Mouse (Mus musculus) mesoderm, embryonic 11.5 days (tissue): Measurements from ENCODE around the gene Sema6d.

Experiments used
- DNase-seq: peaks from one replicate; pipeline ENCODE4 v3.0.0-alpha.2; 2012; ENCODE audit warnings: low read depth, low spot score

The Sema6d gene

GRCm38 (mm10) chr2:124467429-124467828 is 377.7 kb downstream of the Sema6d start:
- DNase-seq, result no peak

GRCm38 (mm10) chr2:124470346-124471042 is 380.7 kb downstream of the Sema6d start:
- no peak for DNase-seq

GRCm38 (mm10) chr2:124472674-124473507 is 383.1 kb downstream of the Sema6d start:
- DNase-seq, result peak; percentile 18

- DNase-seq, result no peak
Measured at GRCm38 (mm10) chr2:124477904-124478303, 388.1 kb downstream of the Sema6d start.

- no peak for DNase-seq
Measured at GRCm38 (mm10) chr2:124478526-124478925, 388.8 kb downstream of the Sema6d start.

GRCm38 (mm10) chr2:124485761-124486160 is 396.0 kb downstream of the Sema6d start:
- no peak for DNase-seq

GRCm38 (mm10) chr2:124490010-124490801 is 400.4 kb downstream of the Sema6d start:
- no peak for DNase-seq

- no peak for DNase-seq
Measured at GRCm38 (mm10) chr2:124495751-124496150, 406.0 kb downstream of the Sema6d start.

- DNase-seq, result no peak
Measured at GRCm38 (mm10) chr2:124499670-124500069, 409.9 kb downstream of the Sema6d start.

GRCm38 (mm10) chr2:124505784-124506489 is 416.2 kb downstream of the Sema6d start:
- peak; percentile 68 for DNase-seq

- no peak for DNase-seq
Measured at GRCm38 (mm10) chr2:124507804-124508203, 418.0 kb downstream of the Sema6d start.

GRCm38 (mm10) chr2:124509479-124509878 is 419.7 kb downstream of the Sema6d start:
- no peak for DNase-seq

GRCm38 (mm10) chr2:124511826-124512225 is 422.1 kb downstream of the Sema6d start:
- DNase-seq, result no peak

GRCm38 (mm10) chr2:124522426-124522825 is 432.7 kb downstream of the Sema6d start:
- DNase-seq, result no peak

- DNase-seq, result no peak
Measured at GRCm38 (mm10) chr2:124523667-124524066, 433.9 kb downstream of the Sema6d start.

- DNase-seq, result no peak
Measured at GRCm38 (mm10) chr2:124524167-124524566, 434.4 kb downstream of the Sema6d start.

- DNase-seq, result no peak
Measured at GRCm38 (mm10) chr2:124527641-124528040, 437.9 kb downstream of the Sema6d start.

GRCm38 (mm10) chr2:124530441-124530840 is 440.7 kb downstream of the Sema6d start:
- no peak for DNase-seq

GRCm38 (mm10) chr2:124531062-124531461 is 441.3 kb downstream of the Sema6d start:
- DNase-seq, result peak; percentile 28

- DNase-seq, result no peak
Measured at GRCm38 (mm10) chr2:124532906-124533305, 443.1 kb downstream of the Sema6d start.

- DNase-seq, result no peak
Measured at GRCm38 (mm10) chr2:124533602-124534001, 443.8 kb downstream of the Sema6d start.
